Mouse (Mus musculus): ENCODE data around the gene Guca2b.

The Guca2b gene

GRCm38 (mm10) chr4:119658731-119659130 lies at the start of gene Guca2b:
Gene Guca2b (minus strand): TSS chr4:119658954.
- DNase-seq, result peak; percentile 69

- DNase-seq, result no peak
Observed at GRCm38 (mm10) chr4:119707751-119708150, 49.0 kb upstream of the Guca2b start.

DNA sequence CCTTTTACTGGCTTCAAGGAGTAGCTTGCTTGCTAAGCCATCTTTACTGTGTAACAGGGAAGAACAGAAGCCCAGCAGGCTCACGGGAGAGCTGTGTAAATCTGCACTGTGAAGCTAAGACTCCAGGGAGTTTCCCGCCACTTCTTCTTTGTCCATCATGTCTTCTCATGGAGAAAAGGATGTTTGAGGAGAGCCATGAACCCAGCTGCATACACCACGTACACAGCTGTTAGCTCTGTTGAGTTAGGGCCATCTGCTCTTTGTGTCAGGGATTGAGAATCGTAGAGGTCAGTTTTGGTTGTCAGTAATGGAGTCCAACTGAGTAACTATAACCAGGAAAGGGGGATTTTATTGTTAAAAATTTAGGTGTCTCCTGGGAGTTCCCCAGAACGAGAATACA lies 48.6 kb upstream of the Guca2b start:
- no peak for DNase-seq

DNA sequence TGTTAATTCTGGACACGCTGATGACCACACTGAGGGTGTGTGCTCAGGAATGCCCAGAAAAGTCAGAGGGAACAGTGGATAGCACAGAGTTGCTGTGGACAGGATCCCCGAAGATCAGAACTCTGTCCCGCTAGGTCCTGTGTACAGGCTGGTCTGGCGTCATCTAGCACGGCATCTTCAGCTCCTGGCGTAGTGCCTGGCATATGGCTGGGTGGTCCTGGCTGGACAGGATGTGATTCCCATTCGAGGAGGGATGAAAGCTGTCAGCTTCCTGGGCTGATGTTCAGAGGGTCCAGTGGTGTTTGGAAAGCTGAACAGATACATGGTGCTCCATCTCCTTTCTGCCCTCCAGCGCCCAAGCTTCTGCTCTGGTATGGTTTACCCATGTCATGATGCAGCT lies 45.2 kb upstream of the Guca2b start:
- no peak for DNase-seq

- DNase-seq, result no peak
Observed at GRCm38 (mm10) chr4:119701269-119701954, 42.7 kb upstream of the Guca2b start.

- no peak for DNase-seq
Observed at GRCm38 (mm10) chr4:119698339-119698738, 39.6 kb upstream of the Guca2b start.

- DNase-seq, result no peak
Observed at GRCm38 (mm10) chr4:119685746-119686145, 27.0 kb upstream of the Guca2b start.

DNA sequence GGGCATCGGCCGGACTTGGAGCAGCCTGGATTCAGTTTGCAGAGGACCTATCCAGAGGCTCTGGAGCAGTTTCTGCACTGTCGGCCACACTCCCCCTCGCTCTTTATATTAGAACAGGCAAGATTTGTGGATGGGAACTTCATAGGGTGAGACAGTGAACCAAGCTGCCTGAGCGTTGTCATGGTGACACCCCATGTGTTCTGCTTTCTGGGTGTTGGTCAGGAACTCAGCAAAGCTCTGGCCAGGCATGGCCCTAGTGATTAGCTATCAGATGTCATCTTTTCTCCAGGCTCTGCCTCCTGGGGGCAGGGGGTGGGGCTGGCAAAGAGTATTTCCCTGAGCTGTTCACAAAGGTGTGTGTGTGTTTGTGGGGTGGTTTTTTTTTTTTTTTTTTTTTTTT lies 23.8 kb upstream of the Guca2b start:
- DNase-seq, result no peak

DNA sequence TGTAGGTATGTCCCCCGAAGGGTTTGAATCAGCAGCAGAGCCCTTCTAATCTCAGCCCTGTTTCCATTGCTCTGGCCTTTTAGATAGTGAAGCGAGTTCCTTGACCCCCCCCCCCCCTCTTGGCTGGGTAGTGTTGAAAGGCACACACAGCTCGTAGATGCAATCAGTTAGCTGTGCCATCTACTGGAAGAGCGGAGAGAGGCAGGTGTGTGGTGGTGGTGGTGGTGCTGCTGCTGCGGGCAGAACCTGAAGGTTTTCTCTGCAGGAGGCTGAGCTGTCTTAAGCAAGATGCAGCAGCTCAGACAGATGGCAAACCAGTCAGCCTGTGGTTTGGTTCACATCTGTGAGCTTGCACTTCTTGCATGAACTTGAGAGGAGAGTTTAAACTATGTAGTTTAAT lies 13.9 kb upstream of the Guca2b start:
- DNase-seq, result no peak

DNA sequence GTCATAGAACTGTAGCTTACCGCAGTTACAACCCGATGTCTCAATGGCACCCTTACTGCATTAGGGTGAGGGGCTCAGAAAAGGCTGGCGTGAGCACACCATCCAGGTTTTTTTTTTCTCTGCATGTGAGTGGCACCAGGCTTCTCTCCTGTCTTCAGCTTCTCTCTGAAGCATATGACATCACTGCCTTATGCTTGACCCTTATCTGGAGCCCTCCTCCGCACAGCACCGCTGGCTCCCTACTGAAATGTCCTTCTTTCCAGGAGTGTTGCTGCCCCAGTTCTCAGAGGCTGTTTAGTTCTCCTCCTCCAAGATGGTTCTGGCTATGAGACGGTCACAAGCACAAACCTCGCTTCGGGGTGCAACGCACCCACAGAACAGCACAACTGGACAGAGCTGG lies 12.4 kb upstream of the Guca2b start:
- no peak for DNase-seq

DNA sequence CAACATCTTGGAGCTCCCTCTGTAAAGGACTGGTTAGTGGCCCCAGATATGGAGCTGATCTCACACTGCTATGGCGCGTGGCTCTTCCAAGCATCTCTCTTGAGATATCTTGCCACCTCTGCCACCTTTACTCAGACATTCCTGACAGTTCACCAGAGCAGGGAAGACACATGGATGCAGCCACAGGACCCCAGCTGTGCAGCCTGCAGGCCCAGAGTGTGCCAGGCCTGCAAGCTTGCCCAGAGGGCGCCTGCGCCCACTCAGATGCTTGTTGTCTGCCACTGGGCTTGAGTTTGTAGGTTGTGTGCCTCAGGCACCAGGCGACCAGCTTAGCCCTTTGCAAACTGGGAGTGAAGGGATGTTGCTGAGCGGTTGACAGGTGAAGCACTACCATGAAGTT lies 12.0 kb upstream of the Guca2b start:
- DNase-seq, result no peak

DNA sequence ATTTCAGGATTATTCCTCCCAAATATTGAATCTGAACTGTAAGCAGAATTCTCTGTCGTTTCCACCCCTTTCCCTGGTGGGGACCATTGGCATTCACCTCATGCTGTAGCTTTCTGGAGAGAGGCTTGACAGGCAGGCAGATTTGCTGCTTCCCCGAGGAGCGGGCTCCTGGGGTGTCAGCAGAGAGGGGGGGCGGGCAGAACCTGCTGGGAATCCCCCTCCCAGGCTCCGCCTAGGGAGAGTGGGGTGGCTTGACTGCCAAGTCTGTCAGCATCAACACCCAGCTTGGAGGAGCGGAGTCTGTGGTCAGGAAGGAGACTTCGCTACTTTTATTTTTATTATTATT lies 11.4 kb upstream of the Guca2b start:
- DNase-seq, result no peak

- no peak for DNase-seq
Observed at GRCm38 (mm10) chr4:119669356-119670209, 10.8 kb upstream of the Guca2b start.

DNA sequence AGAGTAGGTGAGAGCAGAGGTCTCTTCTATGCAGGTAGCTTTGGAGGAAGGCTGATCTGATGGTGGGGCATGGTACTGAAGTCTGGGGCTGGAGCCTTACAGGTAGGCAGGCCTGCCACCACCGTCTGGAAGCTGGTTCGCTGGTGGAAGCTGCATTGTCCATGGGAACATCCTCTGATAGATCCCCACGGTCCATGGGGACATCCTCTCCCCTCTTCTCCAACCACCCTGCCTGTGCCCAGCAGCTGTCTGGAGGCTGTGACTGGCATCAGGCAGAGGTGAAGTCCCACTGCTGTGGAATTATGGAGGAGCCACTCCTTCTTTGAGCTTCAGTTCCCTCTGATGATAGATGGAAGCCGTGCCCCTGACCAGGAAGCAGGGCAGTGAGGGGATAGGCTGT lies 9.8 kb upstream of the Guca2b start:
- DNase-seq, result no peak

- no peak for DNase-seq
Observed at GRCm38 (mm10) chr4:119668185-119668584, 9.4 kb upstream of the Guca2b start.

DNA sequence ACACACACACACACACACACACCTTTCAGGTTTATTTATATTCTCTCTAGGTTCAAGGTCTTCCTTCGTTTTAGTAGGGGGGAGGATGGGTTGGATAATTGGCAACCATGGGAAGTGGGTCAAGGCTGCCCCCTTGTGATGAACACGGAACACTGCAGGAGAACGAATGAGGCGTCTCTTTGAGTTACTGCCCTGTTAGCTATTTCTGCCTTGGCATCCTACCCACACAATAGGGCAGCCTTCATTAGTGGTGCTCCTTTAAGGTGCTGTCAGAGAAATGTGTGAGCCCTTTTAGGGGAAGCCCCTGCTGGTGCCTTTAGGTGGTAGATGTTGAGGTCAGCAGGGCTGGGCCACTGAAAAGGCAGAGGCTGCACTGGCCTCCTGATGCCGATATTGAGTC lies 8.7 kb upstream of the Guca2b start:
- peak; percentile 43 for DNase-seq

GRCm38 (mm10) chr4:119666116-119666515 lies 7.4 kb upstream of the Guca2b start:
- DNase-seq, result peak; percentile 64

GRCm38 (mm10) chr4:119665166-119665565 lies 6.4 kb upstream of the Guca2b start:
- DNase-seq, result no peak

DNA sequence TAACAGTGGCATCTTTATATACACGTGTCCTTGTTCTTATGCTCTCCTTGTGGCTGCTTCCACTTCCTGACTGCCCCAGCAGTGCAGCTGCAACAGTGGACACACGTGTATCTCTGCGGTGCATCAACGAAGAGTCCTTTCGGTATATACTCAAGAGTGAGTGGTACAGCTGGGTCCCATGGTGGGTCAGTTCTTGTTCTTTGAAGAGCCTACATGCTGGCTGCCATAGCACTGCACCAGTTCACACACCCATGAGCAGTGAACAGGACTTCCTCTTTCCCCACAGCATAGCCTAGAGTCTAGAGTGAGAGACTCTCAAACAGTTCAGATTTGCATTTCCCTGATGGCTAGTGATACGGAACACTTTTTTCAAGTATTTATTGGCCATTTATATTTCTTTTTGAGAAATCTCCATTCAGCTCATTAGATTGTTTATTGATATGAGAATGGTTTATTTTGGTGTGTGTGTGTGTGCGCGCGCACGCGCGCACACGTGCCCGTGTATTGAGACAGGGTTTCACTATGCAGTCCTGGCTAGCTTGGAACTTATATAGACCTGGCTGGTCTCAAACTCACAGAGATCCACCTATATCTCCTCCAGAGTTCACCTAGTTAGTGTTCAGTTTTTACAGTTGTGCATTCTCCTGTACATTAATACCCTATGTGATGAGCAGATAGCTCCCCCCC lies 4.8 kb upstream of the Guca2b start:
- DNase-seq, result no peak

GRCm38 (mm10) chr4:119662976-119663375 lies 4.2 kb upstream of the Guca2b start:
- no peak for DNase-seq

DNA sequence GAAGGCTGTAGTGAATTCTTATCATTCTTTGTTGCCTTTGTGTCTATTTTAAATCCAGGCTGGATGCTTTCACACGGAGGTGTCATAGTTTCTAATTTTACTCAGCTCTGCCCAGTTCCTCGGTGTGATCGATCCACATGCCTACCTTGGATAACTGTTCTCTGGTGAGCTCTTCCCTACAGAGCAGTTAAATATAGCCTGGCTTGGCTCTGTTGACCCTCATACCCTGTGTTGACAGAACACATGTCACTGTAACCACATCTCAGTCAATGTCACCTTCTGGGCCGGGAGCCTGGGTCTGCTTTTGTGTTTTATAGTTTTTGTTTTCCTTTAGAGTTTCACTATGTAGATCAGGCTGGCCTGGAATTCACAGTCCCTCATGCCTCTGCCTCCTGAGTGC lies 3.4 kb upstream of the Guca2b start:
- no peak for DNase-seq

DNA sequence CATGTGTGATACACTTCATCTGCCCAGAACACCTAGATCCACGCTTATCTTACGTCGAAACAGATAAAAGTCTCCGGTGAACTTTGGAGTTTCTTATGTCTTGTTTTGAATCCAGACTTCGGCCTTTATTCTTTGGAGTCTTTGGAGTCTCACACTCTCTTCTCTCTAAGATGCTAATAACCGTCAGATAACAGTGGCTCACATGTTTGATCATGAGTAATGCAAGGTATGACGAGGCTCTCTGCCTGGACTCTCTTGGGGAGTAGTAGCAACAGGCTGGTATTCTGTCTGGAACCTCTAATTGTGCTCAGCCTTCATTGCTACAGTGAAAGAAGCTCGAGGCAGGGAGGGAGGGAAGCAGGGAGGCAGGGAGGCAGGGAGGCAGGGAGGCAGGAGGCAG lies 1.3 kb upstream of the Guca2b start:
- no peak for DNase-seq

DNA sequence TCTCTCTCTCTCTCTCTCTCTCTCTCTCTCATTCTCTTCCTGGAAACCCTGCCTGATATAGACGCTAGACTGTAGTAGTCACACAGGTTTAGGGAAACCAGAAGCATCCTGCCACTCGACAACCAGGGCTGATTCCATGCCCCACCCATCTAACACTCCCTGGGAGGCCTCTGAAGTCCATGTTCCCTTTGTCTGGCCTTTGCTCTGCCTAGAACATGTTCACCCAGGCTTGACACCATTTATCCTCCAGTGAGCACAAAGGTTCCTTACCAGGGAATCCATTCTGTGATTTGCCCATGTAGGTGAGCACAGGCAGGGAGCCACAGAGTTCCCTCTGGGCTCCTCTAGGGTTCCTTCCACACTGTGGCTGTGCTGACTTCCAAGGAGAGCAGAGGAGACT lies 508 bp downstream of the Guca2b start:
- peak; percentile 65 for DNase-seq

DNA sequence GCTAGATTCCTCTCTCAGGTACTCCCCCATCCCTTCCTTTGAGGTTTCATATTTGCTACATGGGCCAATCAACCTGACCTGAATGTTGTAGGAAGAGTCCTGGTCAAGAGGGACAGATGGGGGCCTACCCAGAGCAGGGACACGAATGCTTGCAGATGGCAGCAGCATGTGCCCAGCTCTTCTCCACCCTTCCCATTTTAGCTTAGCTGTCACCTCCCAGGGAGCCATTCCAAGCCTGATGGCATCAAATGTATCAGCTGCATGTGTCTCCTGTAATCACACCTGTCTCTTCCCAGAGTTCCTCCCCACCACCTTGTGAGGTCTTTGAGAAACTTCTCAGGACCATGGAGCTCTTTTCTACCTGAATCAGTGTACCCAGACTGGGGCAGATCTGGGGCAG lies 1.7 kb downstream of the Guca2b start:
- no peak for DNase-seq
